Mouse (Mus musculus): ENCODE data around the gene Srgap2.

- TF ChIP-seq CTCF (IDR thresholded peaks at IDR 0.05; ENCODE audit: low read depth, low read length), result no peak
- no peak for TF ChIP-seq GATA1 (IDR thresholded peaks at IDR 0.05; ENCODE audit: borderline replicate concordance, low read length)
- TF ChIP-seq POLR2AphosphoS5 (IDR thresholded peaks at IDR 0.05; ENCODE audit: insufficient replicate concordance, low read depth, low read length), result no peak
- no peak for TF ChIP-seq TAL1 (conservative IDR thresholded peaks at IDR 0.05; ENCODE audit: low read depth, low read length)
- TF ChIP-seq GATA2 (IDR thresholded peaks at IDR 0.05; ENCODE audit: borderline replicate concordance, low read depth, low read length), result no peak
These were observed 37.8 kb downstream of the Srgap2 start for GRCm38 (mm10) chr1:131489312-131489711.

All from G1E (cell line).